Mouse (Mus musculus): ENCODE results near the gene Abca13. TPM values are rescaled to one million over a fixed set of nuclear protein-coding genes. Genes with fewer than 3 reads are reported as not detected.
A peak's percentile ranks its signal among the peaks of the same experiment; 100 is the strongest.
"Not testable (repeated sequence)": the region's sequence is repeated elsewhere in the genome, so short reads cannot be mapped to it uniquely, and the experiment has no call there.

Gene Abca13
- polyA plus RNA-seq, 1 experiment from 2014 or later = 0.04 TPM

DNA sequence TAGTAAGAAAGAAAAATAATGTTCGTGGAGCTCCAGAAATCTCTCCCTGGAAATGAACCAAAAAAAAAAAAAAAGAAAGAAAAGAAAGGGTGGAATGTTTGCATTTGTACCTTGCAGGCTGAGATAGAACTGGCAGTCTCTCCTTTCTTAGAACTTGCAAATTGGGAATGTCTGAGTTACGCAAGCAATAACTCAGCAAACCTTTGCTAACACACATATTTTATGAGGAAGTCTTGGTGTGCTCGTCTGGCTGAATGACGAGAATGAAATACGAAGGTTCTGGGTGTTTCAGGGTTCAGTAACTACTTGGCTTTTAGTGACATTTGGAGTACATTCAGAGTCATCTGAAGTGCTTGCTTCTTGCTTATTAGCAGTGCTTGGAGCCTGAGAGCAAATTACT lies 241.1 kb downstream of the Abca13 start:
- no peak overlapping the region for H3K27ac ChIP-seq (ENCODE audit: low read length)
- H3K9me3 ChIP-seq (replicated peaks; ENCODE audit: control insufficient read depth, low read length, poor library complexity, severe bottlenecking) = no peaks in the 10 kb centered on the region
- no peak overlapping the region for H3K9ac ChIP-seq (ENCODE audit: low read depth, low read length)
- no peaks in the 10 kb centered on the region for H3K27me3 ChIP-seq (ENCODE audit: control insufficient read depth, insufficient read depth, low read depth, low read length)
- no peak overlapping the region for H3K4me3 ChIP-seq (ENCODE audit: low read depth, low read length)
- WGBS = 85% methylated on average over 5 of the region's 5 CpGs
- no peak overlapping the region for H3K4me2 ChIP-seq (ENCODE audit: low read length)
- ATAC-seq = no peak
- H3K4me1 ChIP-seq (ENCODE audit: control insufficient read depth, insufficient read depth, low read length) = no peaks in the 10 kb centered on the region
- no peaks in the 10 kb centered on the region for H3K36me3 ChIP-seq (ENCODE audit: control insufficient read depth, insufficient read depth, low read length)

DNA sequence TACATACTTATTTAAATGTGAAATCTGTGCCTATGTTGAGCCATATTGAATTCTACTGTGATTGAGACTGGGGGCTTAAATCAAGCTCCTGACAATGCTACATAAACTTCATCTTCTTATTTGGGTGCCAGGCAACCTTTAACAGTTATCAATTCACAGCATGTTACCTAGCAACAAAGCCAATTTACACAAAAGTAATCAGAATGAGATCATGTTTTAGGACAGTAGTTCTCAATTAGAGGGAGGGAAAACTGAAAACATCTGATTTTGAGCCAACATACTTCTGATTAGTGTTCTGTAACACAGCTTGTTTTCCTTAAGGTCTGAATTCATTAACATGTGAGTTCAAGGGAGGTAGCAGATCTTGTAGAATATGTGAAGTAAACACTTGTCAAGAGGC lies 244.9 kb downstream of the Abca13 start:
- Histone ChIP-seq H3K4me1 (ENCODE audit: control insufficient read depth, insufficient read depth, low read length) (no peaks in the 10 kb centered on the region), H3K27me3 (ENCODE audit: control insufficient read depth, insufficient read depth, low read depth, low read length) (no peaks in the 10 kb centered on the region), H3K4me2 (ENCODE audit: low read length) (no peak overlapping the region), H3K27ac (ENCODE audit: low read length) (no peak overlapping the region), H3K9ac (ENCODE audit: low read depth, low read length) (no peak overlapping the region), H3K9me3 (replicated peaks; ENCODE audit: control insufficient read depth, low read length, poor library complexity, severe bottlenecking) (no peaks in the 10 kb centered on the region), H3K4me3 (ENCODE audit: low read depth, low read length) (no peak overlapping the region), H3K36me3 (ENCODE audit: control insufficient read depth, insufficient read depth, low read length) (no peaks in the 10 kb centered on the region)
- no peak for ATAC-seq

DNA sequence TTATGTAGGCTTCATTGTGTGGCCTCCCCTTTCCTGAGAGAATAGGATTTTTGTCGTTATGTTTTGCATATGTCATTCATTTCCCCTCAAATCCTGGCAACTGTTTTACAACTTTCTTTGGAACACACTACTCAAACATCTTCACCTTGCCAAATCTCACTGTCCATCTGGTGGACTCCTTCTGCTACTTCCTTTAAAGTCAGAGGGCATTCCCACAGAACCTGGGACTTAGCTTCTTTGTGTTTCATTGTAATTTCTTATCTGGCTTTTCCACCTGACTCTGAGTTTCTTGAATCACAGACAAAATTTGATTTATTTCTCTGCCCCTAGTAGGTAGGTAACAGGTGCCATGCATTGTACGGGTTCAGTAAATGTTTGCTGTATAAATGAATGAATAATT lies 248.0 kb downstream of the Abca13 start:
- no peaks in the 10 kb centered on the region for H3K4me1 ChIP-seq (ENCODE audit: control insufficient read depth, insufficient read depth, low read length)
- no peaks in the 10 kb centered on the region for H3K9me3 ChIP-seq (replicated peaks; ENCODE audit: control insufficient read depth, low read length, poor library complexity, severe bottlenecking)
- no peaks in the 10 kb centered on the region for H3K27me3 ChIP-seq (ENCODE audit: control insufficient read depth, insufficient read depth, low read depth, low read length)
- ATAC-seq = no peak
- WGBS = 84% methylated on average over 2 of the region's 2 CpGs
- H3K36me3 ChIP-seq (ENCODE audit: control insufficient read depth, insufficient read depth, low read length) = no peaks in the 10 kb centered on the region
- no peak overlapping the region for H3K27ac ChIP-seq (ENCODE audit: low read length)
- no peak overlapping the region for H3K4me2 ChIP-seq (ENCODE audit: low read length)
- H3K9ac ChIP-seq (ENCODE audit: low read depth, low read length) = no peak overlapping the region
- no peak overlapping the region for H3K4me3 ChIP-seq (ENCODE audit: low read depth, low read length)

DNA sequence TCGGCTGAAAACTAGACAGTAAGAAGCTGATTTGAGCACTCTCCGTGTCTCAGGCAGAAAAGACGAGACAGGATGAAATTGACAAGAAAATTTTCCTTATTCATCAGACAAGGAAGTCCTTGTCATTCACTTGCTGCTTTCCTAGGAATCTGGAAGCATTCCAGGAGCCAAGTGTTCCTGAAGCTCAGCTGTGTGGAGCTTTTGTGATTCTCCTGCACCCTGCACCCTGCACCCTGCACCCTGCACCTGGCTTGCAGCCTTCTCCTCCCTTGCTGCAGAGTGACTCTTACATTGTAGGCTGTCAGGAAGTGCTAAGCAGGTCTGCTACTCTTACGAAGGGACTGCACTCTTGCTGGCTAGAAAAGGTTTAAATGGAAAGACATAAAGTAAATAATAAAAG lies 249.4 kb downstream of the Abca13 start:
- WGBS = 55% methylated on average over 4 of the region's 4 CpGs
- H3K4me1 ChIP-seq (ENCODE audit: control insufficient read depth, insufficient read depth, low read length) = no peaks in the 10 kb centered on the region
- no peak overlapping the region for H3K9ac ChIP-seq (ENCODE audit: low read depth, low read length)
- H3K4me3 ChIP-seq (ENCODE audit: low read depth, low read length) = no peak overlapping the region
- no peaks in the 10 kb centered on the region for H3K36me3 ChIP-seq (ENCODE audit: control insufficient read depth, insufficient read depth, low read length)
- ATAC-seq = no peak
- no peak overlapping the region for H3K27ac ChIP-seq (ENCODE audit: low read length)
- no peak overlapping the region for H3K4me2 ChIP-seq (ENCODE audit: low read length)
- no peaks in the 10 kb centered on the region for H3K27me3 ChIP-seq (ENCODE audit: control insufficient read depth, insufficient read depth, low read depth, low read length)
- H3K9me3 ChIP-seq (replicated peaks; ENCODE audit: control insufficient read depth, low read length, poor library complexity, severe bottlenecking) = no peaks in the 10 kb centered on the region

DNA sequence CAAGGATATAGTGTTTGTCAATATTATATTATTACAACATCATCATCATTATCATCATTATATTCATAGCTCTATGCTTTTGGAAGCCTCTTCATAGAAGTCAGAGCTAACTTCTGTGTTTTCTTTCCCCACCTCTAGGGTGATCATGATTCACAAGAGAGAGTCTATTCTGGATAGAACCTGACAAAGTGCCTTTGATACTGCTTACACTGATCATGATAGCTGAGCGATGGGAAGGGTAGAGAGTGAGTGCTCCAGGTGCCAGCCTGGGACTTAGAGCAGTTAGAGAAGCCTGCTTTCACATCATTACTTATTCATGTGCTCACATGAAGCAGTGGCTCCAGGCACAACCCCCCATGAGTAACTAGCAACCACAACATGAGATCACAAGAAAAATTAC lies 280.7 kb downstream of the Abca13 start:
- no peak overlapping the region for H3K9ac ChIP-seq (ENCODE audit: low read depth, low read length)
- WGBS = 80% methylated on average over 1 of the region's 1 CpGs
- no peaks in the 10 kb centered on the region for H3K4me1 ChIP-seq (ENCODE audit: control insufficient read depth, insufficient read depth, low read length)
- no peak overlapping the region for H3K27ac ChIP-seq (ENCODE audit: low read length)
- no peaks in the 10 kb centered on the region for H3K36me3 ChIP-seq (ENCODE audit: control insufficient read depth, insufficient read depth, low read length)
- 0 out of 2 replicates have a peak, but pooled peaks have one; percentile 71 for ATAC-seq
- no peaks in the 10 kb centered on the region for H3K27me3 ChIP-seq (ENCODE audit: control insufficient read depth, insufficient read depth, low read depth, low read length)
- H3K4me2 ChIP-seq (ENCODE audit: low read length) = no peak overlapping the region
- no peak overlapping the region for H3K4me3 ChIP-seq (ENCODE audit: low read depth, low read length)
- no peaks in the 10 kb centered on the region for H3K9me3 ChIP-seq (replicated peaks; ENCODE audit: control insufficient read depth, low read length, poor library complexity, severe bottlenecking)

DNA sequence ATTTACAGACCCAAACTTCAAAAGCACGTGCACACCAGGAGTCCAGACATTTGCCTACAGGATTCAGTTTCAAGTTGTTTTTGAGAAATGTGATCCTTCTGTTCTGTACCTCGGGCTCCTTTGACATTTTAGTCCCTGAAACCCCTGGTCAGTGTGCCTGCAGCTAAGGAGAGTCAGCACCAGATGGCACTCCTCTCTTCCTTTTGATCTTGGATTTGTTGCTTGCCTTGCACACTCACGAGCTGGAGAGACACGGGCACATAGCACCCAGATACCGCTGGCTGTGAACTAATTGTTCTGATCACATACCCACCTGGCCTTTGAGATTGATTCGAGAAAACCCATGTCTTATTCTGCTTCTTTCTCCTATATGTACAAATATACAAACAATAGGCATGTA lies 289.8 kb downstream of the Abca13 start:
- 19% methylated on average over 6 of the region's 6 CpGs for WGBS
- Histone ChIP-seq H3K36me3 (ENCODE audit: control insufficient read depth, insufficient read depth, low read length) (no peaks in the 10 kb centered on the region), H3K4me1 (ENCODE audit: control insufficient read depth, insufficient read depth, low read length) (no peaks in the 10 kb centered on the region), H3K9me3 (replicated peaks; ENCODE audit: control insufficient read depth, low read length, poor library complexity, severe bottlenecking) (no peaks in the 10 kb centered on the region), H3K4me2 (ENCODE audit: low read length) (no peak overlapping the region), H3K27me3 (ENCODE audit: control insufficient read depth, insufficient read depth, low read depth, low read length) (no peaks in the 10 kb centered on the region), H3K27ac (ENCODE audit: low read length) (no peak overlapping the region), H3K9ac (ENCODE audit: low read depth, low read length) (no peak overlapping the region), H3K4me3 (ENCODE audit: low read depth, low read length) (no peak overlapping the region)
- ATAC-seq = peak; percentile 60; the same call in 1 of the 2 replicates

DNA sequence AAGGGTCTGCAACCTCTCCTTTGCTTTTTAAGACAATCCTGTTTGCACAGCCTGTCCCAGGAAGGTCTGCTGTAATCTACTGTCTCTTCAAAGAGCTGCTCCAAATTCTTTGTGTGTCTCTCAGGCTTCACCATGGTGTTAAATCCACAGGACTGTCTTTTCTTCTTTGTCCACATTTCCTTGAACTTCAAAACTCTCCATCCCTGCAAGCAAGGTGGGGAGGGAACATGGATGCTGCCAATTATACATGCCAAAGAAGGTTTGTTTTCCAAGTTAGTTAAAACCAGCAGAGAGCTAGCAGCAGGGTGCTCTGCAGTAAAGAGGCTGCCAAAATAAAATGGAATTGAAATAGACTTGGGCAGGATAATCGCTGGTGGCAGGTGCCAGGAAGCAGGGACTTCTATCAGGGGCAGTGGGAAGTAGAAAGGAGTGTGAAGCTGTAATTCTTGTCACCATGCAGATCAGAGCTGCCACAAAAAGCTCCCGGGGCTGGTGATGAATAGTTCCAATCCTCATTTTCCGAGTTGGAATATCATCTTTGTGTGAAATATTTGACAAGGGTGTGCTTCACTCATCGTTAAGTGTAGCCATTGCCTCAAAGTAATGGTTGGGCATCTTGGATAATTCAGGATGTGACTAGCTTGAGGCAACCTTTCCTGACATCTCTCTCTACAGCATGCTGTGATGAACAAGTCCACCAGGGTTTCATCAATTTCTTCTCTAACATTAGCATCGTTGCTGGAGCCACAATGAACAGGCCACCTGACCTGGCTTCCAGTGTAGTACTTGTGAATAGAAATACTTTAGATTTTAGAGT lies 308.8 kb downstream of the Abca13 start:
- Histone ChIP-seq H3K9me3 (replicated peaks; ENCODE audit: control insufficient read depth, low read length, poor library complexity, severe bottlenecking) (no peaks in the 10 kb centered on the region), H3K4me2 (ENCODE audit: low read length) (no peak overlapping the region), H3K4me1 (ENCODE audit: control insufficient read depth, insufficient read depth, low read length) (no peaks in the 10 kb centered on the region), H3K27me3 (ENCODE audit: control insufficient read depth, insufficient read depth, low read depth, low read length) (no peaks in the 10 kb centered on the region), H3K4me3 (ENCODE audit: low read depth, low read length) (no peak overlapping the region), H3K9ac (ENCODE audit: low read depth, low read length) (no peak overlapping the region), H3K36me3 (ENCODE audit: control insufficient read depth, insufficient read depth, low read length) (no peaks in the 10 kb centered on the region), H3K27ac (ENCODE audit: low read length) (no peak overlapping the region)
- ATAC-seq = peak; percentile 81
- 36% methylated on average over 5 of the region's 5 CpGs for WGBS

DNA sequence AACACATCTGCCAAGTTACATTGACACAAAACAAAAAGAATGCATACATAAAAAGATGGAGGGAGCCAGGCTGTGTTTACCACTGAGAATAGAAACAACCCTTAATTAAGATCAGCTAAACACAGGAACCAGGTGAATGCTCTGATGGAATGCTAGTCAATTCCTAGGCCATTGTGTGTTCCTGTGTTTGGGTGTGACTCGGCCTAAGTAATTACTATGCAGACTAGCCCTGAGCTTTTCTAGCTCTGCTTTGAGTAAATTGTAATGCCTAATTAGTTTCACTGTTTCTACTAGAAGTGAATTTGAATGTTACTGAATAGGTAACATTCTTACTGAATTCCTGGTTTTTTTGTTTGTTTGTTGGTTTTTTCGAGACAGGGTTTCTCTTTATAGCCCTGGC lies 323.2 kb downstream of the Abca13 start:
- not testable (repeated sequence) for ATAC-seq; H3K27me3 ChIP-seq (ENCODE audit: control insufficient read depth, insufficient read depth, low read depth, low read length); H3K4me1 ChIP-seq (ENCODE audit: control insufficient read depth, insufficient read depth, low read length); H3K9ac ChIP-seq (ENCODE audit: low read depth, low read length); H3K9me3 ChIP-seq (replicated peaks; ENCODE audit: control insufficient read depth, low read length, poor library complexity, severe bottlenecking); H3K4me2 ChIP-seq (ENCODE audit: low read length); H3K4me3 ChIP-seq (ENCODE audit: low read depth, low read length); H3K36me3 ChIP-seq (ENCODE audit: control insufficient read depth, insufficient read depth, low read length); H3K27ac ChIP-seq (ENCODE audit: low read length)
- 82% methylated on average over 2 of the region's 2 CpGs for WGBS

DNA sequence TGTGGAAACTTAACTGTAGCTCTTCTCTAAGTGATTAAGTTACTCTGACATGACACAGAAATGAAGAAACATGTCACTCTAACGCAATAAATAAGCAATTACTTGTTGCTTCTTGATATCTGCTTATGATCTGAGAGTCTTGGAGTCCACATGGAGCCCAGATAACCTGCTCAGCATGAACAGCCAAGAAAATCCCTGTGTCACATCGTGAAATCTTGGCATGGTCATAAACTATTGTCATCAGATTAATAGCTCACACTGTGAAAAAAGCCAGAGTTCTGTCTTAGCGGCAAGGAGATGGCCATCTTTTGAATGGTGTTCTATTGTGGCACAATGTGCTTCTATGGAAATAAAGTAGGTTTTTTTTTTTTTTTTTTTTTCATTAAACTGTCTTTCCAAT lies 336.8 kb downstream of the Abca13 start:
- no peak for ATAC-seq
- WGBS = 55% methylated on average over 3 of the region's 3 CpGs

More for the DNA sequence above, 336.8 kb downstream of the Abca13 start:
- H3K27me3 ChIP-seq (ENCODE audit: control insufficient read depth, insufficient read depth, low read depth, low read length) = no peaks in the 10 kb centered on the region
- H3K27ac ChIP-seq (ENCODE audit: low read length) = no peak overlapping the region
- H3K4me1 ChIP-seq (ENCODE audit: control insufficient read depth, insufficient read depth, low read length) = no peaks in the 10 kb centered on the region
- no peak overlapping the region for H3K4me3 ChIP-seq (ENCODE audit: low read depth, low read length)
- no peak overlapping the region for H3K4me2 ChIP-seq (ENCODE audit: low read length)
- H3K36me3 ChIP-seq (ENCODE audit: control insufficient read depth, insufficient read depth, low read length) = no peaks in the 10 kb centered on the region
- H3K9me3 ChIP-seq (replicated peaks; ENCODE audit: control insufficient read depth, low read length, poor library complexity, severe bottlenecking) = no peaks in the 10 kb centered on the region
- H3K9ac ChIP-seq (ENCODE audit: low read depth, low read length) = no peak overlapping the region
